Mouse (Mus musculus) olfactory bulb, adult 2 months (tissue): ENCODE measurements around the gene Mrps9.

Source experiments
- CTCF ChIP-seq: fragments of 200-500 bp; IDR thresholded peaks from 2 replicates; pipeline ENCODE4 v1.5.1; 2012; ENCODE audit warnings: low read depth, mild to moderate bottlenecking, low read length, moderate library complexity; ENCODE audit not compliant: insufficient read depth
- POLR2A ChIP-seq: fragments of 200-500 bp; IDR thresholded peaks from 2 replicates; pipeline ENCODE4 v1.6.1; 2012; ENCODE audit warnings: mild to moderate bottlenecking, low read depth, low read length, moderate library complexity; ENCODE audit not compliant: insufficient read depth

DNA sequence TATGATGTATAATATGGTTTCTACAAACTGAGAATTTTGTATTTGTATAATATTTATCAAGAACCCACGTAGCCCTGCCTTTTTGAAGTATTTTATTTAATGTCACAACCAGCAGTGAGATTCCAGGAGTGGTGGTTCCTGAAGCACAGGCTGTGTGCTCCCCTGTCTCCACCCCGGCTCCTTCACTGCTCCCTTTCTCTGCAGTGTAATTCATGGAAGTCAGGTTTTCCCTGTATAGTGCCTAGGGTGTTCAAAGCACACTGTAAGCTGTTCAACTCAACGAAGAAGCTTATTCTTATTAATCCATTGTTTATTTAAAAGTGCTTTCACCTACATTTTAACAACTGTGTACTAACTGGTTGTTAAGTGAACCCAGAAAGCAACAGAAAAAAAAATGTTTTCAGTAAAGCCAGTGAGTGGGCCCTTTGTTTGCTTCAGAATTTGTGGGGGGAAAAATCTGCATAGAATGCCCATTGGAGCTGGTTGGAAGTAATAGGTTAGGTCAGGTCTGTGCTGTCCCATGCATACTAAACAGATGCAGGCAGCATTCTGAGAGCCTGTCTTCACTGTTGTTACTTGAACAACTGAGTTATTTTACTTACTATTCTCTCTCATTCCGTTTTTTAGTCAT, 25.5 kb downstream of the Mrps9 start:
- TF ChIP-seq CTCF: no peak
- no peak for TF ChIP-seq POLR2A
